Mouse (Mus musculus) liver, embryonic 12.5 days (tissue): ENCODE measurements around the gene Atf6b. TPM values are rescaled to one million over a fixed set of nuclear protein-coding genes. Genes with fewer than 3 reads are reported as not detected.

ENCODE experiments used
- ATAC-seq: fragments of 200-750 bp; cut with Nextera tagmentation; 2 replicates; pipeline ENCODE4 v1.8.0; 2017; ENCODE audit warnings: moderate number of reproducible peaks, mild to moderate bottlenecking, moderate library complexity
- H3K27ac ChIP-seq: fragments of 300-500 bp; sonication (generic); 2 replicates; pipeline ENCODE4 v1.5.1; 2016; ENCODE audit warnings: mild to moderate bottlenecking
- H3K27me3 ChIP-seq: fragments of 300-500 bp; sonication (generic); replicated peaks from 2 replicates; pipeline ENCODE4 v1.6.1; 2016; ENCODE audit warnings: mild to moderate bottlenecking, moderate library complexity
- H3K36me3 ChIP-seq: fragments of 300-500 bp; sonication (generic); 2 replicates; pipeline ENCODE4 v1.6.1; 2016; ENCODE audit warnings: mild to moderate bottlenecking, moderate library complexity
- H3K4me1 ChIP-seq: fragments of 300-500 bp; sonication (generic); 2 replicates; pipeline ENCODE4 v1.6.1; 2016
- H3K4me2 ChIP-seq: fragments of 300-500 bp; sonication (generic); 2 replicates; pipeline ENCODE4 v1.6.1; 2016; ENCODE audit warnings: mild to moderate bottlenecking, moderate library complexity
- H3K4me3 ChIP-seq: fragments of 300-500 bp; sonication (generic); 2 replicates; pipeline ENCODE4 v1.5.1; 2016; ENCODE audit warnings: mild to moderate bottlenecking, moderate library complexity
- H3K9ac ChIP-seq: fragments of 300-500 bp; sonication (generic); 2 replicates; pipeline ENCODE4 v1.6.1; 2016; ENCODE audit warnings: mild to moderate bottlenecking, moderate library complexity
- H3K9me3 ChIP-seq: fragments of 300-500 bp; sonication (generic); replicated peaks from 2 replicates; pipeline ENCODE4 v1.6.1; 2016; ENCODE audit warnings: mild to moderate bottlenecking, moderate library complexity
- WGBS: fragments of 180-500 bp; shearing (Covaris S2); methylation state at CpG from one replicate; pipeline ENCODE4 v1.1.7; 2016; ENCODE audit not compliant: insufficient replicate concordance; 5-methylcytosine and 5-hydroxymethylcytosine counted together
- polyA plus RNA-seq: library from polyadenylated mRNA; unstranded; fragments of >200 nt; fragmentation: Nextera tagmentation; extraction: Ambion mirVana; gene quantifications from 2 replicates; pipeline ENCODE4 v1.2.1, GENCODE M21; 2016

The Atf6b gene
- polyA plus RNA-seq, 1 experiment from 2014 or later = 37.0 TPM

DNA sequence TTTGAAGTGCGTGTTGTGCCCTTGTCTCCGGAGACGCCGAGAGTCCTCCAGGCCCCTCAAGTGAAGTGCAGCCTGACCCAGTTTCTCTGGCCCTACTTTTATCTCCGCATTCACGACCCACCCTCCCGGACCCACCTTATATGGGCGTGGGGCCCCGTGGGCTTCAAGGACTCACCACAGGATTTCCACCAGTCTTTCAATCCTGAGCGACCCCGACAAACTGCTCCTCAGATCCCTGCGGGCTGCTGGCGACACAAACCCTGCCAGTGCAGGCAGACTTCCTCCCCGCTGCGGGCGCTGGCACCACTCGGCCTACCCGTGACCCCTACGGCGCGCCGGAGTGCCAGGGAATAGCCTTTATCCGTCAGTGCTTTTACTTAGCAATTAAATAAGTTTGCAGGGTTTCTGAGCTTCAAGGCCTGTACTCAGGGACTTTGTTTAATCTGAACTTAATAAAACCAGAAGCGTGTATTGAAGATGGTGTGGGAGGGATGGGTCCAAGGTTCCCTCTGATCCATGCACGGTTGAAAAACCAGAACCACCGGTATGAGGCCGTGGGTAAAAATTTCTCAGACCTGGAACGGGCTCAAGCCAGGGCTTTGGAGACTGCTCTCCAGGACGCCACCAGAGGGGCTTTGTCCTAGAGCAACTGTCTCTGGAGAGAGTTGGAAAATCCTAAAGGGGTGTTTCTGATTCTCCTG lies 18.9 kb upstream of the Atf6b start, which contains the start of gene Ppt2:
Gene Ppt2 (minus strand): TSS at position 568 of the 701 bp plus-strand sequence.
- Histone ChIP-seq H3K27ac (peak within 1 kb of the TSS; percentile 78), H3K4me2 (peak within 1 kb of the TSS; percentile 93), H3K27me3 (peaks cover 60% of the 10 kb centered on the region), H3K36me3 (peaks cover 16% of the 10 kb centered on the region; the same call in 1 of the 2 replicates), H3K4me1 (peaks cover 61% of the 10 kb centered on the region), H3K4me3 (peak within 1 kb of the TSS; percentile 73), H3K9me3 (no peaks in the 10 kb centered on the region), H3K9ac (peak within 1 kb of the TSS; percentile 76)
- 0 out of 2 replicates have a peak, but pooled peaks have one; percentile 6 for ATAC-seq
- 11% methylated on average over 29 of the region's 29 CpGs for WGBS

- Histone ChIP-seq H3K9ac (no peak overlapping the region), H3K4me1 (peaks cover 61% of the 10 kb centered on the region), H3K4me2 (peak overlapping the region; percentile 93), H3K27me3 (peaks cover 65% of the 10 kb centered on the region), H3K9me3 (no peaks in the 10 kb centered on the region), H3K36me3 (peaks cover 16% of the 10 kb centered on the region; the same call in 1 of the 2 replicates), H3K27ac (no peak overlapping the region), H3K4me3 (no peak overlapping the region)
- WGBS = 42% methylated on average over 5 of the region's 5 CpGs
- ATAC-seq = no peak
Measured at GRCm38 (mm10) chr17:34628644-34628967, 18.3 kb upstream of the Atf6b start.

GRCm38 (mm10) chr17:34629221-34629751 lies 17.7 kb upstream of the Atf6b start, which contains the start of gene Prrt1:
Gene Prrt1, plus strand, starts transcription at chr17:34629533.
- H3K4me3 ChIP-seq = no peak within 1 kb of the TSS
- H3K4me1 ChIP-seq = peaks cover 61% of the 10 kb centered on the region
- H3K4me2 ChIP-seq = peak within 1 kb of the TSS; percentile 93
- H3K9ac ChIP-seq = no peak within 1 kb of the TSS
- H3K27me3 ChIP-seq = peaks cover 71% of the 10 kb centered on the region
- H3K27ac ChIP-seq = no peak within 1 kb of the TSS
- H3K9me3 ChIP-seq = no peaks in the 10 kb centered on the region
- 12% methylated on average over 16 of the region's 16 CpGs for whole genome bisulfite sequencing
- H3K36me3 ChIP-seq = peaks cover 11% of the 10 kb centered on the region; the same call in 1 of the 2 replicates
- ATAC-seq = no peak

- Histone ChIP-seq H3K4me2 (peak overlapping the region; percentile 56; the same call in 1 of the 2 replicates), H3K4me1 (peaks cover 61% of the 10 kb centered on the region), H3K36me3 (peaks cover 10% of the 10 kb centered on the region; the same call in 1 of the 2 replicates), H3K27ac (no peak overlapping the region), H3K4me3 (no peak overlapping the region), H3K9me3 (no peaks in the 10 kb centered on the region), H3K9ac (no peak overlapping the region), H3K27me3 (peaks cover 71% of the 10 kb centered on the region)
- ATAC-seq = no peak
- 13% methylated on average over 12 of the region's 12 CpGs for WGBS
Measured at GRCm38 (mm10) chr17:34629796-34630603, 16.9 kb upstream of the Atf6b start.

DNA sequence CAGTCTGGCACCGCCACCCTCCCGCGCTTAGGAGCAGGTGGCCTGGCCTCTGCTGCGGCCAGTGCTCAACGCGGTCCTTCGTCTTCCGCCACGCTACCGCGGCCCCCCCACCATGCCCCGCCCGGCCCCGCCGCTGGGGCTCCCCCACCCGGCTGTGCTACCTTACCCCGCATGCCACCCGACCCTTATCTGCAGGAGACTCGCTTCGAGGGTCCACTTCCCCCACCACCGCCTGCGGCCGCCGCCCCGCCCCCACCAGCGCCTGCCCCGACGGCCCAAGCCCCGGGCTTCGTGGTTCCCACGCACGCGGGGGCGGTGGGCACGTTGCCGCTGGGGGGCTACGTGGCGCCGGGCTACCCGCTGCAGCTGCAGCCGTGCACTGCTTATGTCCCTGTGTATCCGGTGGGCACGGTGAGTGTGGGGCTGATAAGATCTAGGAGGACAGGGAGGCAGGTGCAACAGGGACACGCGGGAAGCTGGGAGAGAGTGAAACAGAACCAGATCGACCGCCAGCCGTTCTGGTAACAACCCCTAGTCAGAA lies 16.1 kb upstream of the Atf6b start:
- Histone ChIP-seq H3K27me3 (peaks cover 75% of the 10 kb centered on the region), H3K27ac (no peak overlapping the region), H3K4me2 (peak overlapping the region; percentile 56), H3K36me3 (peaks cover 2% of the 10 kb centered on the region; the same call in 1 of the 2 replicates), H3K4me3 (peak overlapping the region; percentile 39), H3K4me1 (peaks cover 57% of the 10 kb centered on the region), H3K9ac (no peak overlapping the region), H3K9me3 (no peaks in the 10 kb centered on the region)
- WGBS = 3% methylated on average over 48 of the region's 48 CpGs
- ATAC-seq = no peak

DNA sequence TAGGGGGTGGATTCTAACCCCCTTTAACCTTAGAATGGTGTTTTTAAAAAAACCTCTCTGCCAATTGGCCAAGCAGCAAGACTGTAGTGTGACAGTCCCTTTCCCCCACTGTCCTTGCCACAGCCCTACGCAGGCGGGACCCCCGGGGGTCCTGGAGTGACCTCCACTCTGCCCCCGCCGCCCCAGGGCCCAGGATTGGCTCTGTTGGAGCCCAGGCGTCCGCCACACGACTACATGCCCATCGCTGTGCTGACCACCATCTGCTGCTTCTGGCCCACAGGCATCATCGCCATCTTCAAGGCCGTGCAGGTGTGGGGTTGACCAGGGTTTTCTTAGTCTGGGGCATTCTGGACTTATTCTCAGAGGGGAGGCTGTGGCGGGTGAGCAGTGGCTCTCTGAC lies 15.3 kb upstream of the Atf6b start:
- WGBS = 13% methylated on average over 12 of the region's 12 CpGs
- Histone ChIP-seq H3K36me3 (no peaks in the 10 kb centered on the region), H3K4me1 (peaks cover 49% of the 10 kb centered on the region), H3K9me3 (no peaks in the 10 kb centered on the region), H3K27ac (no peak overlapping the region), H3K4me2 (peak overlapping the region; percentile 67), H3K9ac (no peak overlapping the region), H3K4me3 (peak overlapping the region; percentile 32), H3K27me3 (peaks cover 83% of the 10 kb centered on the region)
- ATAC-seq = no peak

- Histone ChIP-seq H3K4me2 (peak overlapping the region; percentile 67), H3K27ac (no peak overlapping the region)
- peak; percentile 43 for ATAC-seq
Measured at GRCm38 (mm10) chr17:34632261-34632691, 14.7 kb upstream of the Atf6b start.

DNA sequence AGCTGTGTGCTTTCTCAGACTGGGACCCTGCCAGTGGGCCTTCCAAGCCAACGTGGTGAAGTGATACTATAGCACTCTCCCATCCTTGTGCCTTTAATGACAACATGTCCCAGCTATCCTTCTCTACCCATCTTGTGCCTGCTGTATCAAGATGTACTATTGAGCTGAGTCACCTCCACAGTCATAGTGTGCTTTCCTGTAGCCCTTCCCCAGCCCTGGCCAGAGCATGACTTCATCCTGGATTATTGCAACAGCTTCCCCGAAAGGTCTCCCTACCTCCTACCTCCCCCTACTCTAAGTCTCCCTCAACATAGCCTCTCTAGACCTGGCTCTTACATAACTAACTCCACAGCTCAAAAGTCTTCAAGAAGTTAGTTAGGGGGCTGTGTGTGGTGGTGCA lies 11.3 kb upstream of the Atf6b start:
- H3K36me3 ChIP-seq = no peaks in the 10 kb centered on the region
- 43% methylated on average over 2 of the region's 2 CpGs for WGBS
- no peak overlapping the region for H3K9ac ChIP-seq
- no peak for ATAC-seq
- peaks cover 54% of the 10 kb centered on the region for H3K27me3 ChIP-seq
- H3K4me1 ChIP-seq = peaks cover 20% of the 10 kb centered on the region
- H3K27ac ChIP-seq = no peak overlapping the region
- H3K4me2 ChIP-seq = no peak overlapping the region
- H3K9me3 ChIP-seq = no peaks in the 10 kb centered on the region
- no peak overlapping the region for H3K4me3 ChIP-seq

More at GRCm38 (mm10) chr17:34632261-34632691, 14.7 kb upstream of the Atf6b start:
- H3K9me3 ChIP-seq = no peaks in the 10 kb centered on the region
- peak overlapping the region; percentile 32 for H3K4me3 ChIP-seq
- no peaks in the 10 kb centered on the region for H3K36me3 ChIP-seq
- under 1% methylated on average over 26 of the region's 26 CpGs for WGBS
- no peak overlapping the region for H3K9ac ChIP-seq
- H3K4me1 ChIP-seq = peaks cover 46% of the 10 kb centered on the region
- peaks cover 82% of the 10 kb centered on the region for H3K27me3 ChIP-seq

DNA sequence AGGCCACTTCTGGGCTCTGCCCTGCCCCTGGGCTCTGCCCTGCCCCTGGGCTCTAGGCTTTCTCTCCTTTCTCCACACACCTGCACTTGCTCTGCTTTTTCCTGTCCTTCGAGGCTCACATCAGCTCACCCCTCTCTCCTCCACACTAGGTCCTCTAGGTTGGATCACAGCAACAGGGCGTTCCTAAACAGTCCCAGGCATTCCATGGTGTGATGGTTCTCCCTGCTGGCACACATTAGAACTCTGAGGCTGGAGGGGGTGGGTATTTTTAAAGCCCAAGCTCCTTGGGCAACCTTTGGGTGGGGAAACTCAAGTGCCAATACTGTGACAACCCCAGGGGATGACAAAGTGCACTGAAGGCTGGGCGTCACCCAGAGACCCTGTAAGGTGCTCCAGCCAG lies 9.5 kb upstream of the Atf6b start:
- Histone ChIP-seq H3K4me3 (no peak overlapping the region), H3K36me3 (no peaks in the 10 kb centered on the region), H3K27ac (no peak overlapping the region), H3K4me2 (no peak overlapping the region), H3K4me1 (peaks cover 2% of the 10 kb centered on the region; the same call in 1 of the 2 replicates), H3K27me3 (peaks cover 47% of the 10 kb centered on the region), H3K9me3 (no peaks in the 10 kb centered on the region), H3K9ac (no peak overlapping the region)
- ATAC-seq = no peak
- 39% methylated on average over 3 of the region's 3 CpGs for WGBS

DNA sequence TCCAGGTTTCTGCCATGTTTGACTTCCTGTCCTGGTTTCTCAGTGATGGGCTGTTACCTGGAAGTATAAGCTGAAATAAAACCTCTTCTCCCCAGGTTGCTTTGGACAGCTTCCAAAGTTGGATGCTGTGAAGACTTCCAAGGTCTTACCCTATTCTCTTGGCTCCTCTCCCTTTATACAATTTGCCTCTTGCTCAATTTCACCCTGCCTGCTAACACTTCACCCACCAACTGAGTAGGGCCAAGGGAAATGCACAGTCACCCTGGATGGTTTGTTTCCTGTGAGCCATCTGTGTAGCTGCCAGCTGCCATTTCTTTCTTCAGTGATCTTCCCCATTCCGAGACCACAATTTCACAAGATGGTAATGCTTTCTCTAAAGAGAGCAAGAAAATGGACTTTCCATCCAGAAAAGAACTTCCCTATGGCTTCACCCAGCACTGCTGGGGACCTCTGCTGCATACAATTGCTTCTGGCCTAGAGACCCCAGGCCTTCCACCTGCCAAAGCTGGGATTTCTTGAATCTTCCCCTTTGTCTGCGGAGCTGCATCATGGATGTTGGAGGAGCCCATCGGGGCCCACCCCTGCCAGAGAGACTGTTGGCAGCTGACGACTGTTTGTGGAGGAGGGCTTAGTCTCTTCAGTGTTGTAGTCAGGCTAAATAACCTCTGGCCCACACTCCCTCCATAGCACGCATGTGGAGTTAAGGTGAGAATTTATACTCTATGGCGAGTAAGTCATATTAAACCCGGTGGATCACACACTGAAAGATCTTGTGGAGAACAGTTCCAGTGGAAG lies 7.3 kb upstream of the Atf6b start:
- Histone ChIP-seq H3K4me2 (no peak overlapping the region), H3K4me1 (0 out of 2 replicates have a peak, but pooled peaks cover 8% of the 10 kb centered on the region), H3K27ac (no peak overlapping the region), H3K27me3 (peaks cover 32% of the 10 kb centered on the region), H3K36me3 (no peaks in the 10 kb centered on the region), H3K4me3 (no peak overlapping the region), H3K9me3 (no peaks in the 10 kb centered on the region), H3K9ac (no peak overlapping the region)
- 63% methylated on average over 7 of the region's 7 CpGs for WGBS
- no peak for ATAC-seq
